Mouse (Mus musculus): ENCODE measurements around the gene Lypd5. TPM values are rescaled to one million over a fixed set of nuclear protein-coding genes. Genes with fewer than 3 reads are reported as not detected.
A peak's percentile ranks its signal among the peaks of the same experiment; 100 is the strongest.

Gene Lypd5
- total RNA-seq, 1 experiment = not detected

DNA sequence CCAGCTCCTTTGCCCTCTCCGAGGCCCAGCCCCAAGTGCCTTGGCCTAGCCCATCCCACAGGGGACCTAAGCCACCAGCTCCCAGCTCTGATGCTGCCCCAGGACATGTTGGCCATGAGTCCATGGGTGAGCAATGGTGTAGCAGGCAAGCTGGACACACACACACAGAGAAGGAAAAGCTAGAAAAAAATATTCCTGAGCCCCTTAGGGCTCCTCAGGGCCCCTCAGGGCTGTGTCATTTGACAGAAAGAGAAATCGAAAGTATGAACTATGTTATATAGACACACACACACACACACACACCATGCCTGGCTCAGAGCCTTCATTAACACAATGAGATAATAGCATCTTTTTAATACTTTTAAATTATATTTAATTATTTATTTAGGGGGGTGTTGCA lies 31.4 kb downstream of the Lypd5 start:
- Histone ChIP-seq H3K27ac (ENCODE audit: insufficient read depth, low read depth, low read length, poor library complexity, severe bottlenecking) (no peak overlapping the region), H3K9me3 (ENCODE audit: control insufficient read depth, insufficient read depth, low read depth, low read length) (no peaks in the 10 kb centered on the region), H3K4me3 (ENCODE audit: insufficient read depth in 1 of 2, low read depth in 1 of 2, low read length in 2 of 2, poor library complexity in 1 of 2, severe bottlenecking in 1 of 2) (no peak overlapping the region), H3K9ac (ENCODE audit: insufficient read depth, low read depth, low read length, poor library complexity, severe bottlenecking) (peak overlapping the region; percentile 2; the same call in 1 of the 2 replicates), H3K36me3 (ENCODE audit: control insufficient read depth, insufficient read depth, low read length, poor library complexity, severe bottlenecking) (no peaks in the 10 kb centered on the region), H3K4me1 (ENCODE audit: control insufficient read depth in 2 of 2, insufficient read depth in 2 of 2, low read length in 2 of 2, poor library complexity in 1 of 2) (peaks cover 0 to 12% of the 10 kb centered on the region in 2 experiments; a peak in 2 of 4 replicates)
- no peak for DNase-seq (ENCODE audit: low read depth, low spot score)
- TF ChIP-seq MAFK (IDR thresholded peaks at IDR 0.05; ENCODE audit: insufficient read depth, low read depth, low read length) (no peak), HCFC1 (IDR thresholded peaks at IDR 0.05; ENCODE audit: borderline replicate concordance, insufficient read depth, low read length) (no peak), ZC3H11A (IDR thresholded peaks at IDR 0.05; ENCODE audit: borderline replicate concordance, low read depth, low read length) (no peak), CHD2 (IDR thresholded peaks at IDR 0.05; ENCODE audit: low read depth, low read length) (no peak)
- in situ Hi-C loops (cut with MboI; ENCODE audit: low sequenced_read_pairs in 2 of 2, unreplicated experiment in 2 of 2) = no loop called here

DNA sequence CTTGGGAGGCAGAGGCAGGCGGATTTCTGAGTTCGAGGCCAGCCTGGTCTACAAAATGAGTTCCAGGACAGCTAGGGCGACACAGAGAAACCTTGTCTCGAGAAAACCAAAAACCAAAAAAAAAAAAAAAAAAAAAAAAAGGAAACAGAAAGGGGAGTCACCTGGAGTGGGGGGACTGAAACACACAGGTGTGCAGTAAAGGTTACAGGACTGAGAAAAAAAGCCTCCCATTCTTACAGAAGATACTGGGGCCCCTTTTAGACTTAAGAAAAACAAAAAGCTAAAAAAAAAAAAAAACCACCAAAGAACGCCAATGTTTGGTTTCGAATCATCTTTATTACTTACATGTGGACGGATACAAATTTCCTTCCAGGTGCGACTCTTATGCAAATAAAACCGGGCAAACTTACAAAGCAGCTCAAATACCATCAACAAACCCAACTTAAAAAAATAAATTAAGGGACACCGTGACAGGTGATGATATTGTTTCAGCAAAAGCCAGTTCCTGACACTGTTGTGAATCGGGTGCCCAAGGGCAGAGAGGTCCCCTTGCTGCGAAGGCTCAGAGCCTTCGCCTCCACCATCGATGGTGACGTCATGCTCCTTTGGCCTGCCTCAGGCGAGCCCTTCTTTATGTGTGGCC lies 33.9 kb downstream of the Lypd5 start:
- no peak overlapping the region for H3K27ac ChIP-seq (ENCODE audit: insufficient read depth, low read depth, low read length, poor library complexity, severe bottlenecking)
- peaks cover 0 to 9% of the 10 kb centered on the region in 2 experiments; a peak in 1 of 4 replicates for H3K4me1 ChIP-seq (ENCODE audit: control insufficient read depth in 2 of 2, insufficient read depth in 2 of 2, low read length in 2 of 2, poor library complexity in 1 of 2)
- no peak overlapping the region for H3K4me3 ChIP-seq (ENCODE audit: insufficient read depth in 1 of 2, low read depth in 1 of 2, low read length in 2 of 2, poor library complexity in 1 of 2, severe bottlenecking in 1 of 2)
- in situ Hi-C loops (cut with MboI; ENCODE audit: low sequenced_read_pairs in 2 of 2, unreplicated experiment in 2 of 2) = no loop called here
- no peaks in the 10 kb centered on the region for H3K36me3 ChIP-seq (ENCODE audit: control insufficient read depth, insufficient read depth, low read length, poor library complexity, severe bottlenecking)
- H3K9ac ChIP-seq (ENCODE audit: insufficient read depth, low read depth, low read length, poor library complexity, severe bottlenecking) = no peak overlapping the region
- no peaks in the 10 kb centered on the region for H3K9me3 ChIP-seq (ENCODE audit: control insufficient read depth, insufficient read depth, low read depth, low read length)
- DNase-seq (ENCODE audit: low read depth, low spot score) = no peak
- TF ChIP-seq ZC3H11A (IDR thresholded peaks at IDR 0.05; ENCODE audit: borderline replicate concordance, low read depth, low read length) = no peak
- TF ChIP-seq ZNF384 (IDR thresholded peaks at IDR 0.05; ENCODE audit: low read depth, low read length) = peak; percentile 85
- TF ChIP-seq MAFK (IDR thresholded peaks at IDR 0.05; ENCODE audit: insufficient read depth, low read depth, low read length) = no peak
- TF ChIP-seq HCFC1 (IDR thresholded peaks at IDR 0.05; ENCODE audit: borderline replicate concordance, insufficient read depth, low read length) = no peak
- no peak for TF ChIP-seq CHD2 (IDR thresholded peaks at IDR 0.05; ENCODE audit: low read depth, low read length)

DNA sequence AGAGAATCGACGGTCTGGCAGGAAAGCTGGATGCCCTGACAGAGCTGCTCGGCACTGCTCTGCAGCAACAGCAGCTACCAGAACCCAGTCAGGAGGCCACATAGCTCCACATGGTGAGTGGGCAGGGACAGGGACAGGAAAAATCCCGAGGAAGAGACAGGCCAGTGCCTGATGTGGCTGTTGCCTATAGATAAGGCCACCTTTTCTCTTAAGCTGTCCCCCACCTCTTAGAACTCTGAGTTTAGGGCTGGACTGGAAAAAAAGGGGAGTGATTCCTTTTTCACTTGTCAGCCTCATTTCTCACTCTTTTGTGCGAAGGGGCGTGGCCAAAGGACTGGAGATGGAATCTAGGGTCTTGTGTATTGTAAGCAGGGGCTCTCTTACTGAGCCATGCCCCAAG lies 35.1 kb downstream of the Lypd5 start:
- Histone ChIP-seq H3K9ac (ENCODE audit: insufficient read depth, low read depth, low read length, poor library complexity, severe bottlenecking) (no peak overlapping the region), H3K27ac (ENCODE audit: insufficient read depth, low read depth, low read length, poor library complexity, severe bottlenecking) (no peak overlapping the region)

DNA sequence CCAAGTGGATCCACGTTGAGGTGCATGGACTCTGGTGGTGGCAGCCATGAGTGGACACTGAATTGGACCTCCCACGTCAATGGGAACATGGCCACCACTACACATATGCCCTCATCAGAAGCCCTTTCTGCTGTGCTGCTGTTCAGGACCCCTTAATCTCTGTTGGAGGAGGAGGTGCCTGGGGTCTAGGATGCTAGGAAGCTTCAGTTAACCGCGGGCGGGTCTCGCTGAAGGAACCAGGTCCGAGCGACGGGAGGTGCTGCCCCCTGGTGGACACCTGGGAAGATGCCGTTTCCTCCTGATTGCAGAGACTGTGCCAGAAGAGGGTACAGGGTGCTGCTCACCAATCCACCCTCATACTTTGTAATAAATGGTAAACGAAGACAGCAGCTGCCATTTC lies 35.8 kb downstream of the Lypd5 start:
- in situ Hi-C loops (cut with MboI; ENCODE audit: low sequenced_read_pairs in 2 of 2, unreplicated experiment in 2 of 2) = no loop called here
- no peaks in the 10 kb centered on the region for H3K36me3 ChIP-seq (ENCODE audit: control insufficient read depth, insufficient read depth, low read length, poor library complexity, severe bottlenecking)
- H3K4me1 ChIP-seq (ENCODE audit: control insufficient read depth in 2 of 2, insufficient read depth in 2 of 2, low read length in 2 of 2, poor library complexity in 1 of 2) = peaks cover 0 to 9% of the 10 kb centered on the region in 2 experiments; a peak in 1 of 4 replicates
- H3K27ac ChIP-seq (ENCODE audit: insufficient read depth, low read depth, low read length, poor library complexity, severe bottlenecking) = no peak overlapping the region
- H3K9me3 ChIP-seq (ENCODE audit: control insufficient read depth, insufficient read depth, low read depth, low read length) = no peaks in the 10 kb centered on the region
- DNase-seq (ENCODE audit: low read depth, low spot score) = no peak
- TF ChIP-seq ZC3H11A (IDR thresholded peaks at IDR 0.05; ENCODE audit: borderline replicate concordance, low read depth, low read length) (0 out of 2 replicates have a peak, but pooled peaks have one; percentile 29), ZNF384 (IDR thresholded peaks at IDR 0.05; ENCODE audit: low read depth, low read length) (0 out of 2 replicates have a peak, but pooled peaks have one; percentile 25), CHD2 (IDR thresholded peaks at IDR 0.05; ENCODE audit: low read depth, low read length) (no peak), MAFK (IDR thresholded peaks at IDR 0.05; ENCODE audit: insufficient read depth, low read depth, low read length) (no peak)
- H3K9ac ChIP-seq (ENCODE audit: insufficient read depth, low read depth, low read length, poor library complexity, severe bottlenecking) = no peak overlapping the region
- no peak overlapping the region for H3K4me3 ChIP-seq (ENCODE audit: insufficient read depth in 1 of 2, low read depth in 1 of 2, low read length in 2 of 2, poor library complexity in 1 of 2, severe bottlenecking in 1 of 2)

More for the DNA sequence above, 35.1 kb downstream of the Lypd5 start:
- DNase-seq (ENCODE audit: low read depth, low spot score) = no peak
- Histone ChIP-seq H3K36me3 (ENCODE audit: control insufficient read depth, insufficient read depth, low read length, poor library complexity, severe bottlenecking) (no peaks in the 10 kb centered on the region), H3K4me3 (ENCODE audit: insufficient read depth in 1 of 2, low read depth in 1 of 2, low read length in 2 of 2, poor library complexity in 1 of 2, severe bottlenecking in 1 of 2) (no peak overlapping the region), H3K4me1 (ENCODE audit: control insufficient read depth in 2 of 2, insufficient read depth in 2 of 2, low read length in 2 of 2, poor library complexity in 1 of 2) (peaks cover 0 to 9% of the 10 kb centered on the region in 2 experiments; a peak in 1 of 4 replicates), H3K9me3 (ENCODE audit: control insufficient read depth, insufficient read depth, low read depth, low read length) (no peaks in the 10 kb centered on the region)
- in situ Hi-C loops (cut with MboI; ENCODE audit: low sequenced_read_pairs in 2 of 2, unreplicated experiment in 2 of 2) = no loop called here
- no peak for TF ChIP-seq HCFC1 (IDR thresholded peaks at IDR 0.05; ENCODE audit: borderline replicate concordance, insufficient read depth, low read length)
- TF ChIP-seq ZNF384 (IDR thresholded peaks at IDR 0.05; ENCODE audit: low read depth, low read length) = no peak
- no peak for TF ChIP-seq CHD2 (IDR thresholded peaks at IDR 0.05; ENCODE audit: low read depth, low read length)
- TF ChIP-seq ZC3H11A (IDR thresholded peaks at IDR 0.05; ENCODE audit: borderline replicate concordance, low read depth, low read length) = no peak

Measured in ES-E14 (cell line).